Mouse (Mus musculus) G1E (cell line): ENCODE measurements at regions not wholly inside any gene's neighbourhood (a gene's known extent, or its start where the extent isn't known, plus 50 kb on each side); places are given as distances from the start of the nearest gene placed in this dataset.

Source experiments
- ATAC-seq: 2 replicates; pipeline ENCODE4 v1.8.0; 2016; ENCODE audit warnings: mild to moderate bottlenecking; ENCODE audit not compliant: insufficient number of reproducible peaks, poor library complexity, low FRiP score, severe bottlenecking; ENCODE audit errors: extremely low read depth
- DNase-seq: peaks from one replicate; pipeline ENCODE4 v3.0.0; 2012; ENCODE audit warnings: low spot score
- H3K27me3 ChIP-seq: 2 replicates; pipeline ENCODE4 v1.6.1; 2012; ENCODE audit warnings: mild to moderate bottlenecking, low read length, inconsistent platforms; ENCODE audit not compliant: insufficient read depth
- H3K36me3 ChIP-seq: replicated peaks from 2 replicates; pipeline ENCODE3; 2012; ENCODE audit warnings: mild to moderate bottlenecking, inconsistent platforms
- H3K4me1 ChIP-seq: 2 replicates; pipeline ENCODE4 v1.6.1; 2012; ENCODE audit warnings: low read depth, low read length, inconsistent platforms, mixed read lengths; ENCODE audit not compliant: insufficient read depth
- H3K4me3 ChIP-seq: 2 replicates; pipeline ENCODE4 v1.5.1; 2012; ENCODE audit warnings: low read depth, mild to moderate bottlenecking, inconsistent platforms, low read length, moderate library complexity, mixed read lengths
- H3K9me3 ChIP-seq: replicated peaks from 2 replicates; pipeline ENCODE4 v1.6.1; 2012; ENCODE audit warnings: inconsistent platforms
- CTCF ChIP-seq: IDR thresholded peaks from 2 replicates; pipeline ENCODE4 v1.5.1; 2012; ENCODE audit warnings: low read depth, low read length, inconsistent platforms, mixed read lengths
- GATA1 ChIP-seq: IDR thresholded peaks from 2 replicates; pipeline ENCODE4 v1.6.1; 2012; ENCODE audit warnings: borderline replicate concordance, low read length, inconsistent platforms, mixed read lengths
- GATA2 ChIP-seq: IDR thresholded peaks from 2 replicates; pipeline ENCODE4 v1.6.1; 2012; ENCODE audit warnings: low read depth, low read length, inconsistent platforms, borderline replicate concordance
- POLR2AphosphoS5 ChIP-seq: IDR thresholded peaks from 2 replicates; pipeline ENCODE4 v1.6.1; 2012; ENCODE audit warnings: low read depth, low read length, inconsistent platforms; ENCODE audit not compliant: insufficient replicate concordance
- TAL1 ChIP-seq: conservative IDR thresholded peaks from 2 replicates; pipeline ENCODE4 v1.6.1; 2012; ENCODE audit warnings: low read depth, low read length, inconsistent platforms, mixed read lengths

DNA sequence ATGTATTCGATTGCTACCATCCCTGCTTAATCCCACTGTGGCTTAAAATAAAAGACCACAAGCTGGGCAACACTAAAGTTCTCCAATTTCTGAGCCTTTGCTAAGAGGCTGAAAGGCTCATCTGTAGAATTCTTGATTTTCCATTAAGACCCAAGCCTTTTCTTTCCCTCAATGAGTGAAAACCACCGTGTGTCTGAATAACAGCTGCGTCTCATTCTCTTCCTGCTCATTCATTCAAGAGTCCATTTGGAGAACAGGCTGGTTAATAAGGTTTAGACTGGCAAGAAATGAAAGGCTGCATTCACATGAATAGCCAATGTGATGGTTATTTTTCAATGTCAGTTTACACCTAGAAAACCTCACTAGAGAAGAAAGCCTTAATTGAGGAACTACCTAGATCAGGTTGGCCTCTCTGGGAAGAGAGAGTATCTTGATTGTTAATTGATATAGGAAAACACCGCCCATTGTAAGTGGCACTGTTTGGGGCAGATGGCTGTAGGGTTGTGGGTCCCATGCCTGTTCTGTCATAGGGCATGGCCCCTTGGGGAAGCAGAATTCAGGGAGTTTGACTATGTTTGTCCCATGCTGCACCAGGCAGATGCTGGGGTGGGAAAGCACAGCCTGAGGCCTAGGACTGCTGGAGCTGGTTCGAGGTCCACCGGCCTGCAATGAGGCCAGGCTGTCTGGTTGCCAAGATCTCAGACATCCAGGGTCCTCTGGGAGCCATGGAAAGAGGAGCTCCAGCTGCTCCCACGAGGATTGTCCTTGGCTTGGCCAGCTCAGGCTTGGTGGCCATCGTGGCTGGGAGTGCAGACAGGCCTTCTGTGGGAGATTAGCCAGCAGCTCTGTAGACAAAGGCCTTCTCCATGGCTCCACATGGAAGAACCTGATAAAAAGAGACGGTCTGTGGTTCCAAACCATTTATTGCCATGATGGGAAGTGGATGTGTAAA, 161.3 kb upstream of the Castor2 start:
- H3K4me1 ChIP-seq: no peaks in the 10 kb centered on the region
- ATAC-seq: no peak
- H3K9me3 ChIP-seq: peaks cover 43% of the 10 kb centered on the region
- no peak overlapping the region; the same call in 1 of the 2 replicates for H3K4me3 ChIP-seq
- no peaks in the 10 kb centered on the region for H3K27me3 ChIP-seq
- DNase-seq: no peak
- H3K36me3 ChIP-seq: no peaks in the 10 kb centered on the region
- no peak for TF ChIP-seq GATA2
- TF ChIP-seq TAL1: no peak
- no peak for TF ChIP-seq GATA1
- TF ChIP-seq POLR2AphosphoS5: no peak
- no peak for TF ChIP-seq CTCF

GRCm38 (mm10) chr5:133935451-133935850, 164.1 kb upstream of the Castor2 start:
- Histone ChIP-seq H3K9me3 (peaks cover 58% of the 10 kb centered on the region), H3K4me3 (no peak overlapping the region), H3K27me3 (no peaks in the 10 kb centered on the region), H3K36me3 (no peaks in the 10 kb centered on the region), H3K4me1 (no peaks in the 10 kb centered on the region)
- DNase-seq (no peak), ATAC-seq (no peak)
- no peak for TF ChIP-seq TAL1
- no peak for TF ChIP-seq POLR2AphosphoS5
- no peak for TF ChIP-seq GATA2
- TF ChIP-seq GATA1: no peak
- TF ChIP-seq CTCF: no peak

GRCm38 (mm10) chr5:133935006-133935405, 164.5 kb upstream of the Castor2 start:
- TF ChIP-seq CTCF (no peak), GATA2 (no peak), GATA1 (no peak), TAL1 (no peak), POLR2AphosphoS5 (no peak)
- ATAC-seq (no peak), DNase-seq (no peak)
- H3K27me3 ChIP-seq: no peaks in the 10 kb centered on the region
- no peaks in the 10 kb centered on the region for H3K4me1 ChIP-seq
- H3K9me3 ChIP-seq: peaks cover 60% of the 10 kb centered on the region
- no peaks in the 10 kb centered on the region for H3K36me3 ChIP-seq
- no peak overlapping the region for H3K4me3 ChIP-seq

- DNase-seq (no peak), ATAC-seq (no peak)
- Histone ChIP-seq H3K4me3 (no peak overlapping the region), H3K9me3 (peaks cover 65% of the 10 kb centered on the region), H3K36me3 (no peaks in the 10 kb centered on the region), H3K27me3 (no peaks in the 10 kb centered on the region), H3K4me1 (no peaks in the 10 kb centered on the region)
- no peak for TF ChIP-seq GATA2
- no peak for TF ChIP-seq CTCF
- TF ChIP-seq POLR2AphosphoS5: no peak
- no peak for TF ChIP-seq GATA1
- no peak for TF ChIP-seq TAL1
Observed at GRCm38 (mm10) chr5:133930101-133930500, 169.4 kb upstream of the Castor2 start.

- no peaks in the 10 kb centered on the region for H3K27me3 ChIP-seq
- ATAC-seq (no peak), DNase-seq (no peak)
- no peak for TF ChIP-seq TAL1
- TF ChIP-seq GATA1: no peak
- no peak for TF ChIP-seq POLR2AphosphoS5
- TF ChIP-seq CTCF: no peak
- TF ChIP-seq GATA2: no peak
- peaks cover 62% of the 10 kb centered on the region for H3K9me3 ChIP-seq
- H3K4me3 ChIP-seq: no peak overlapping the region
- no peaks in the 10 kb centered on the region for H3K4me1 ChIP-seq
- H3K36me3 ChIP-seq: no peaks in the 10 kb centered on the region
Observed at GRCm38 (mm10) chr5:133927054-133927453, 172.5 kb upstream of the Castor2 start.

DNA sequence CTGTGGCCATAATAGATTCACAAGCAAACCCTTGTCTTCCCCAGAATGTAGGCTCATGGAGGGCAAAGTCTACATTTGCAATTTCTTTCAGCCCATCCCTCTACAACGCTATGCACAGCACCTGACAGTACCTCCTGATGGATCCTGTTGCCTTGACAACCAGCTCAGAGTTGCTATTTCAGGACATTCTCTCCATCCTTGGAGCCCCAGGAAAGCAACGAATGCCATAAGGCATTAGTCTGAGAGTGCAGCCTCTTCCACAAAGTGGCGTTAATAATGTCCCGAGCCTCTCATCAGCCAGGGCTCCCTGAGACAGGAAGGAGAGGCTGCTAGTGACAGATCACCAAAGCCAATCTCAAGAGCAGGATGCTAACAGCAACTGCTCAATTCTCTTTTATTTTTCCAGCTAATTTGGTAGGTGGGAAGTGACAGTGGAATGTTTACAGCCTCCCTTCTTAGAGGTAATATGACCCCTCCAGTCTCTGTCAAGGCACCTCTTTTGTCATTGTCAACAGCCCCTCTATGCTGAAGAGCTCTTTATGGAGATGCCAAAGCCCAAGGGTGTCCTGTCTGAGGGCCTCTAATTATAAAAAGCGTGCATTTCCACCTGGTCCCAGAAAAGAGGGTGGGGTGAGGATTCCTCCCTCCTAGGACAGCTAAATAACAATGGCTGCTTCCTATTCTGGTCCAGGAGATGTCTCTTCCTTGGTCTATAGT, 174.2 kb upstream of the Castor2 start:
- no peak overlapping the region for H3K4me3 ChIP-seq
- H3K9me3 ChIP-seq: peaks cover 61% of the 10 kb centered on the region
- ATAC-seq: no peak
- H3K27me3 ChIP-seq: no peaks in the 10 kb centered on the region
- no peaks in the 10 kb centered on the region for H3K36me3 ChIP-seq
- no peak for DNase-seq
- no peaks in the 10 kb centered on the region for H3K4me1 ChIP-seq
- TF ChIP-seq POLR2AphosphoS5 (no peak), GATA2 (no peak), GATA1 (no peak), TAL1 (no peak), CTCF (no peak)
